ENCODE assay signal across 27 mouse cellular contexts in the genomic region with DNA sequence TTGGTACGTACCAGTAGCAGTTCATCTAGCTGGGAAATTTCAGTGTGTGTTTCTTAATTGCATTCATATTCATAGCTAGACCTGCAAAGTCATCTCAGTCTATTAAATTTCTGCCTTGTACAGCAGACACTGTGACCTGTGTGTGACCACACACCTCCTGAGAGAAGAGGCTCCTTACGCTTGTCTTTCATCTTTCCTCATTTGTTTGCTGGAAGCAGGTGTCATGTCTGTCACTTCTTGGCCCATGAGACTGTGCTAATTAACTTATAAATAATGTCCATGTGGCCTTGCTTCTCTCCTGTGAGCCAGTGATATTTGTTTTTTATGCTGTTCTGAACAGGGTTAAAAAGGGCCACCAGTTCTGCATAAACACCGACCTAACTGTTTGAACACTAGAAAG.
DNase-seq lines count a peak whose midpoint lies in the region; ATAC-seq and TF ChIP-seq lines count a peak whose summit lies in the region.
"Had no signal": no experiment of that assay in that cellular context is flagged by ENCODE, and none has a peak within 500 bp of the region (broad histone marks: within the 10 kb centered on the region; RNA-seq: fewer than 3 reads in every experiment).

No protein-coding gene starts in this region.

- no peak overlapping the region for H3K27ac ChIP-seq in forebrain, embryonic 11.5 days (ENCODE audit: low read depth, low read length)
- H3K27ac ChIP-seq in forebrain, postnatal 0 days (ENCODE audit: low read depth, low read length) = no peak overlapping the region
- H3K27ac ChIP-seq in midbrain, embryonic 11.5 days (ENCODE audit: low read depth, low read length) = no peak overlapping the region
- no peak overlapping the region for H3K27ac ChIP-seq in midbrain, embryonic 15.5 days
- H3K27ac ChIP-seq in forebrain, embryonic 14.5 days (ENCODE audit: low read depth, low read length) = no peak overlapping the region
- no peak overlapping the region for H3K27ac ChIP-seq in midbrain, postnatal 0 days (ENCODE audit: low read depth, low read length)
- H3K27ac ChIP-seq: embryonic facial prominence, embryonic 13.5 days; heart, embryonic 10.5 days; heart, embryonic 15.5 days; liver, embryonic 12.5 days had no signal

- no peaks in the 10 kb centered on the region for H3K27me3 ChIP-seq in forebrain, embryonic 11.5 days (ENCODE audit: control insufficient read depth, insufficient read depth, low read length)
- no peaks in the 10 kb centered on the region for H3K27me3 ChIP-seq in forebrain, postnatal 0 days (ENCODE audit: insufficient read depth, low read length)
- H3K27me3 ChIP-seq in midbrain, embryonic 11.5 days (ENCODE audit: control insufficient read depth, insufficient read depth, low read length) = no peaks in the 10 kb centered on the region
- no peaks in the 10 kb centered on the region for H3K27me3 ChIP-seq in midbrain, embryonic 15.5 days (replicated peaks)
- H3K27me3 ChIP-seq in forebrain, embryonic 14.5 days (replicated peaks; ENCODE audit: control insufficient read depth, insufficient read depth, low read length) = no peaks in the 10 kb centered on the region
- no peaks in the 10 kb centered on the region for H3K27me3 ChIP-seq in midbrain, postnatal 0 days (ENCODE audit: insufficient read depth, low read length)
- H3K27me3 ChIP-seq: embryonic facial prominence, embryonic 13.5 days; heart, embryonic 15.5 days; liver, embryonic 12.5 days had no signal

- no peak overlapping the region for H3K4me3 ChIP-seq in forebrain, embryonic 11.5 days (ENCODE audit: low read depth, low read length)
- no peak overlapping the region for H3K4me3 ChIP-seq in forebrain, postnatal 0 days (ENCODE audit: low read depth, low read length)
- no peak overlapping the region for H3K4me3 ChIP-seq in midbrain, embryonic 11.5 days (ENCODE audit: low read depth, low read length)
- no peak overlapping the region for H3K4me3 ChIP-seq in midbrain, embryonic 15.5 days
- no peak overlapping the region for H3K4me3 ChIP-seq in forebrain, embryonic 14.5 days (ENCODE audit: low read depth, low read length)
- no peak overlapping the region for H3K4me3 ChIP-seq in midbrain, postnatal 0 days (ENCODE audit: low read depth, low read length)
- H3K4me3 ChIP-seq: embryonic facial prominence, embryonic 13.5 days; heart, embryonic 10.5 days; heart, embryonic 15.5 days; liver, embryonic 12.5 days had no signal

- no peaks in the 10 kb centered on the region for H3K9me3 ChIP-seq in forebrain, embryonic 11.5 days (ENCODE audit: control insufficient read depth, low read length)
- H3K9me3 ChIP-seq in forebrain, postnatal 0 days (ENCODE audit: low read length) = no peaks in the 10 kb centered on the region
- no peaks in the 10 kb centered on the region for H3K9me3 ChIP-seq in midbrain, embryonic 11.5 days (ENCODE audit: control insufficient read depth, low read length)
- H3K9me3 ChIP-seq in midbrain, embryonic 15.5 days = no peaks in the 10 kb centered on the region
- no peaks in the 10 kb centered on the region for H3K9me3 ChIP-seq in forebrain, embryonic 14.5 days (replicated peaks; ENCODE audit: control insufficient read depth, low read length)
- H3K9me3 ChIP-seq in midbrain, postnatal 0 days (ENCODE audit: low read length) = no peaks in the 10 kb centered on the region
- H3K9me3 ChIP-seq: embryonic facial prominence, embryonic 13.5 days; heart, embryonic 10.5 days; heart, embryonic 15.5 days; liver, embryonic 12.5 days had no signal

- no peak for TF ChIP-seq CTCF in forebrain, postnatal 0 days (IDR thresholded peaks at IDR 0.05; ENCODE audit: low read depth)
- TF ChIP-seq CTCF in midbrain, postnatal 0 days (IDR thresholded peaks at IDR 0.05) = no peak

- WGBS in forebrain, embryonic 11.5 days = 77% methylated on average over 3 of the region's 3 CpGs
- WGBS in forebrain, postnatal 0 days = 58% methylated on average over 3 of the region's 3 CpGs
- WGBS in midbrain, embryonic 11.5 days = 72% methylated on average over 3 of the region's 3 CpGs
- 59% methylated on average over 3 of the region's 3 CpGs for WGBS in midbrain, embryonic 15.5 days
- 55% methylated on average over 3 of the region's 3 CpGs for WGBS in forebrain, embryonic 14.5 days
- WGBS in midbrain, postnatal 0 days = 67% methylated on average over 3 of the region's 3 CpGs

- no peak overlapping the region for H3K4me2 ChIP-seq in forebrain, embryonic 11.5 days (ENCODE audit: low read depth, low read length, severe bottlenecking)
- no peak overlapping the region for H3K4me2 ChIP-seq in forebrain, postnatal 0 days (ENCODE audit: low read depth)
- no peak overlapping the region for H3K4me2 ChIP-seq in midbrain, embryonic 11.5 days
- no peak overlapping the region for H3K4me2 ChIP-seq in midbrain, embryonic 15.5 days
- H3K4me2 ChIP-seq in forebrain, embryonic 14.5 days (ENCODE audit: low read length) = no peak overlapping the region
- H3K4me2 ChIP-seq in midbrain, postnatal 0 days (ENCODE audit: low read depth, low read length, poor library complexity, severe bottlenecking) = no peak overlapping the region
- H3K4me2 ChIP-seq: embryonic facial prominence, embryonic 13.5 days; heart, embryonic 15.5 days; liver, embryonic 12.5 days had no signal

- ATAC-seq in forebrain, embryonic 11.5 days (replicated peaks; ENCODE audit: low FRiP score) = peak; percentile 30; the same call in 1 of the 2 replicates
- ATAC-seq in forebrain, postnatal 0 days = no peak
- ATAC-seq in midbrain, embryonic 11.5 days (ENCODE audit: low FRiP score) = peak; percentile 83
- no peak for ATAC-seq in midbrain, embryonic 15.5 days (replicated peaks)
- ATAC-seq in forebrain, embryonic 14.5 days = no peak; the same call in 1 of the 2 replicates
- no peak for ATAC-seq in midbrain, postnatal 0 days (ENCODE audit: low FRiP score)
- ATAC-seq: intestine, embryonic 16.5 days; liver, embryonic 12.5 days; liver, postnatal 0 days; Patski had no signal

- no peak for DNase-seq in forebrain, embryonic 11.5 days (ENCODE audit: low spot score)
- no peak for DNase-seq in forebrain, postnatal 0 days
- DNase-seq in midbrain, embryonic 11.5 days (ENCODE audit: low spot score, missing footprints) = no peak
- DNase-seq in forebrain, embryonic 14.5 days (ENCODE audit: low spot score) = peak; percentile 29
- DNase-seq in midbrain, postnatal 0 days (ENCODE audit: low spot score) = peak; percentile 14
- no peak for DNase-seq in adrenal gland, adult 8-10 months
- DNase-seq: adrenal gland, postnatal 14 days; cerebellum, adult 18-20 months; cerebellum, postnatal 36 days; embryo, embryonic 11 days; gastrocnemius, postnatal 25 days; heart, adult 11 months; kidney, adult 8-10 months; kidney, postnatal 10 days; layer of hippocampus, postnatal 36 days; left cerebral cortex, postnatal 4 days; liver, postnatal 0 days; lung, postnatal 36 days; right cerebral cortex, postnatal 14 days; thymus, postnatal 4 days had no signal

- no peaks in the 10 kb centered on the region for H3K36me3 ChIP-seq in forebrain, embryonic 11.5 days (ENCODE audit: control insufficient read depth, insufficient read depth, low read length)
- H3K36me3 ChIP-seq in forebrain, postnatal 0 days (ENCODE audit: insufficient read depth) = no peaks in the 10 kb centered on the region
- H3K36me3 ChIP-seq in midbrain, embryonic 11.5 days (ENCODE audit: control insufficient read depth, insufficient read depth, low read length) = no peaks in the 10 kb centered on the region; the same call in 1 of the 2 replicates
- H3K36me3 ChIP-seq in midbrain, embryonic 15.5 days (replicated peaks) = no peaks in the 10 kb centered on the region
- no peaks in the 10 kb centered on the region for H3K36me3 ChIP-seq in forebrain, embryonic 14.5 days (ENCODE audit: control insufficient read depth, insufficient read depth, low read length)
- no peaks in the 10 kb centered on the region for H3K36me3 ChIP-seq in midbrain, postnatal 0 days (ENCODE audit: insufficient read depth, low read length)
- H3K36me3 ChIP-seq: embryonic facial prominence, embryonic 13.5 days; heart, embryonic 10.5 days; heart, embryonic 15.5 days; liver, embryonic 12.5 days had no signal

- H3K9ac ChIP-seq in forebrain, embryonic 11.5 days (ENCODE audit: low read length) = no peak overlapping the region
- H3K9ac ChIP-seq in forebrain, postnatal 0 days = no peak overlapping the region
- no peak overlapping the region for H3K9ac ChIP-seq in midbrain, embryonic 11.5 days (ENCODE audit: low read length)
- H3K9ac ChIP-seq in midbrain, embryonic 15.5 days = no peak overlapping the region
- no peak overlapping the region for H3K9ac ChIP-seq in forebrain, embryonic 14.5 days (ENCODE audit: low read length)
- no peak overlapping the region for H3K9ac ChIP-seq in midbrain, postnatal 0 days (replicated peaks; ENCODE audit: low read length, poor library complexity, severe bottlenecking)
- H3K9ac ChIP-seq: embryonic facial prominence, embryonic 13.5 days; heart, embryonic 15.5 days; liver, embryonic 12.5 days; liver, postnatal 0 days had no signal

- H3K4me1 ChIP-seq in forebrain, embryonic 11.5 days (replicated peaks; ENCODE audit: control insufficient read depth, insufficient read depth, low read length) = no peaks in the 10 kb centered on the region
- H3K4me1 ChIP-seq in forebrain, postnatal 0 days (ENCODE audit: insufficient read depth) = no peaks in the 10 kb centered on the region
- no peaks in the 10 kb centered on the region for H3K4me1 ChIP-seq in midbrain, embryonic 11.5 days (ENCODE audit: control insufficient read depth, insufficient read depth, low read length)
- H3K4me1 ChIP-seq in midbrain, embryonic 15.5 days = no peaks in the 10 kb centered on the region
- no peaks in the 10 kb centered on the region for H3K4me1 ChIP-seq in forebrain, embryonic 14.5 days (ENCODE audit: control insufficient read depth, insufficient read depth, low read length)
- H3K4me1 ChIP-seq in midbrain, postnatal 0 days (ENCODE audit: insufficient read depth, low read length) = no peaks in the 10 kb centered on the region
- H3K4me1 ChIP-seq: embryonic facial prominence, embryonic 13.5 days; heart, embryonic 10.5 days; heart, embryonic 15.5 days; liver, embryonic 12.5 days had no signal

Comparison
In these comparisons a context has a peak if more than half of its experiments do, and no peak if none do; other contexts are left out.
1. ATAC-seq: peak in forebrain, embryonic 11.5 days (single experiment) and midbrain, embryonic 11.5 days (single experiment); none in forebrain, postnatal 0 days (single experiment), midbrain, embryonic 15.5 days (single experiment), forebrain, embryonic 14.5 days (single experiment) and midbrain, postnatal 0 days (single experiment).
2. DNase-seq: peak in forebrain, embryonic 14.5 days (single experiment) and midbrain, postnatal 0 days (single experiment); none in forebrain, embryonic 11.5 days (single experiment), forebrain, postnatal 0 days (single experiment), midbrain, embryonic 11.5 days (single experiment) and adrenal gland, adult 8-10 months (single experiment).